Mouse (Mus musculus) liver, adult 2 months (tissue): ENCODE data around the gene Clptm1l. TPM values are rescaled to one million over a fixed set of nuclear protein-coding genes. Genes with fewer than 3 reads are reported as not detected.

ENCODE experiments used
- DNase-seq: peaks from one replicate; pipeline ENCODE4 v3.0.0-alpha.2; 2011; ENCODE audit warnings: low read depth, low spot score; ENCODE audit errors: extremely low read depth
- H3K27ac ChIP-seq: fragments of 200-500 bp; replicated peaks from 2 replicates; pipeline ENCODE4 v1.5.1; 2012; ENCODE audit warnings: low read depth, mild to moderate bottlenecking, control low read depth, inconsistent platforms, low read length; ENCODE audit not compliant: insufficient read depth
- H3K27me3 ChIP-seq: fragments of 200-500 bp; 2 replicates; pipeline ENCODE4 v1.6.1; 2012; ENCODE audit warnings: mild to moderate bottlenecking, moderate library complexity, low read length, inconsistent platforms; ENCODE audit not compliant: control insufficient read depth, insufficient read depth
- H3K36me3 ChIP-seq: fragments of 200-500 bp; 2 replicates; pipeline ENCODE4 v1.6.1; 2012; ENCODE audit warnings: low read length, inconsistent platforms; ENCODE audit not compliant: control insufficient read depth, insufficient read depth
- H3K4me1 ChIP-seq: fragments of 200-500 bp; 2 replicates; pipeline ENCODE4 v1.6.1; 2011; ENCODE audit warnings: low read length; ENCODE audit not compliant: control insufficient read depth, insufficient read depth
- H3K4me3 ChIP-seq: fragments of 200-500 bp; 2 replicates; pipeline ENCODE4 v1.5.1; 2011; ENCODE audit warnings: low read depth, mild to moderate bottlenecking, control low read depth, low read length, moderate library complexity; ENCODE audit not compliant: insufficient read depth
- H3K79me2 ChIP-seq: fragments of 200-500 bp; 2 replicates; pipeline ENCODE4 v1.6.1; 2012; ENCODE audit warnings: inconsistent platforms, mild to moderate bottlenecking, low read length, moderate library complexity; ENCODE audit not compliant: control insufficient read depth, insufficient read depth
- H3K9ac ChIP-seq: fragments of 200-500 bp; 2 replicates; pipeline ENCODE4 v1.6.1; 2012; ENCODE audit warnings: low read depth, mild to moderate bottlenecking, control low read depth, inconsistent platforms, low read length
- CTCF ChIP-seq: fragments of 200-500 bp; IDR thresholded peaks from 2 replicates; pipeline ENCODE4 v1.5.1; 2011; ENCODE audit warnings: low read depth, low read length, control low read depth
- POLR2A ChIP-seq: fragments of 200-500 bp; IDR thresholded peaks from 2 replicates; pipeline ENCODE4 v1.6.1; 2011; ENCODE audit warnings: low read length, control low read depth; ENCODE audit not compliant: insufficient read depth; ENCODE audit errors: extremely low read depth
- WGBS: fragments of 180-500 bp; shearing (Covaris S2); methylation state at CpG from one replicate; pipeline ENCODE4 v1.1.7; 2018; 5-methylcytosine and 5-hydroxymethylcytosine counted together
- polyA plus RNA-seq: library from polyadenylated mRNA; depleted of rRNA; stranded (reverse); fragments of >200 nt; gene quantifications from 2 replicates; pipeline ENCODE4 v1.2.3, GENCODE M21; 2012; rRNA removed
- total RNA-seq: library from RNA; depleted of rRNA; stranded (reverse); fragments of >200 nt; gene quantifications from 2 replicates; pipeline ENCODE4 v1.2.3, GENCODE M21; 2014; rRNA removed

Gene Clptm1l
- total RNA-seq (95.1 and 108 TPM in 2 replicates), polyA plus RNA-seq (116 and 138 TPM in 2 replicates)

- peak; percentile 81 for DNase-seq
- TF ChIP-seq CTCF (no peak), POLR2A (peak; percentile 58; the same call in 1 of the 2 replicates)
- Histone ChIP-seq H3K9ac (peak within 1 kb of the TSS; percentile 92), H3K4me3 (peak within 1 kb of the TSS; percentile 93), H3K27ac (peak within 1 kb of the TSS; percentile 80), H3K79me2 (peaks cover 7% of the 10 kb centered on the region; the same call in 1 of the 2 replicates), H3K36me3 (peaks cover 23% of the 10 kb centered on the region; the same call in 1 of the 2 replicates), H3K27me3 (no peaks in the 10 kb centered on the region), H3K4me1 (peaks cover 8% of the 10 kb centered on the region)
- WGBS, result under 1% methylated on average over 36 of the region's 53 CpGs
Measured at GRCm38 (mm10) chr13:73603522-73604155, at the start of gene Clptm1l. TSS of gene Clptm1l (plus strand) at chr13:73604006.

GRCm38 (mm10) chr13:73564201-73564600 is 39.6 kb upstream of the Clptm1l start:
- Histone ChIP-seq H3K27ac (no peak overlapping the region), H3K27me3 (no peaks in the 10 kb centered on the region), H3K79me2 (no peaks in the 10 kb centered on the region), H3K4me1 (no peaks in the 10 kb centered on the region), H3K4me3 (no peak overlapping the region), H3K36me3 (no peaks in the 10 kb centered on the region), H3K9ac (no peak overlapping the region)
- no peak for DNase-seq
- TF ChIP-seq POLR2A, result no peak
- no peak for TF ChIP-seq CTCF
- WGBS, result 82% methylated on average over 5 of the region's 5 CpGs

GRCm38 (mm10) chr13:73575051-73575450 is 28.8 kb upstream of the Clptm1l start:
- Histone ChIP-seq H3K36me3 (no peaks in the 10 kb centered on the region), H3K4me1 (no peaks in the 10 kb centered on the region), H3K9ac (no peak overlapping the region), H3K27ac (no peak overlapping the region), H3K79me2 (no peaks in the 10 kb centered on the region), H3K4me3 (no peak overlapping the region), H3K27me3 (0 out of 2 replicates have a peak, but pooled peaks cover 2% of the 10 kb centered on the region)
- DNase-seq, result no peak
- TF ChIP-seq POLR2A (no peak), CTCF (no peak)

- TF ChIP-seq CTCF, result no peak
- no peak for TF ChIP-seq POLR2A
- Histone ChIP-seq H3K9ac (no peak overlapping the region), H3K27ac (no peak overlapping the region), H3K4me3 (no peak overlapping the region), H3K4me1 (no peaks in the 10 kb centered on the region), H3K79me2 (no peaks in the 10 kb centered on the region), H3K27me3 (peaks cover 2% of the 10 kb centered on the region; the same call in 1 of the 2 replicates), H3K36me3 (no peaks in the 10 kb centered on the region)
- no peak for DNase-seq
- 62% methylated on average over 2 of the region's 2 CpGs for WGBS
Measured at GRCm38 (mm10) chr13:73577277-73577676, 26.5 kb upstream of the Clptm1l start.

- no peak overlapping the region for H3K9ac ChIP-seq
- WGBS, result 86% methylated on average over 3 of the region's 3 CpGs
- no peak overlapping the region for H3K27ac ChIP-seq
Measured at GRCm38 (mm10) chr13:73591488-73591887, 12.3 kb upstream of the Clptm1l start.

GRCm38 (mm10) chr13:73592546-73592945 is 11.3 kb upstream of the Clptm1l start:
- H3K4me3 ChIP-seq, result no peak overlapping the region
- DNase-seq, result no peak
- 42% methylated on average over 2 of the region's 2 CpGs for WGBS
- no peaks in the 10 kb centered on the region for H3K36me3 ChIP-seq
- no peak overlapping the region for H3K9ac ChIP-seq
- H3K79me2 ChIP-seq, result no peaks in the 10 kb centered on the region
- no peak for TF ChIP-seq CTCF
- TF ChIP-seq POLR2A, result no peak
- H3K27ac ChIP-seq, result no peak overlapping the region
- H3K27me3 ChIP-seq, result peaks cover 8% of the 10 kb centered on the region; the same call in 1 of the 2 replicates
- H3K4me1 ChIP-seq, result no peaks in the 10 kb centered on the region

More at GRCm38 (mm10) chr13:73591488-73591887, 12.3 kb upstream of the Clptm1l start:
- no peak overlapping the region for H3K4me3 ChIP-seq
- H3K27me3 ChIP-seq, result peaks cover 8% of the 10 kb centered on the region; the same call in 1 of the 2 replicates
- TF ChIP-seq POLR2A (no peak), CTCF (no peak)
- H3K4me1 ChIP-seq, result no peaks in the 10 kb centered on the region
- DNase-seq, result no peak
- H3K79me2 ChIP-seq, result no peaks in the 10 kb centered on the region
- H3K36me3 ChIP-seq, result no peaks in the 10 kb centered on the region
